Mouse (Mus musculus) liver, embryonic 14.5 days (tissue): ENCODE measurements at regions not wholly inside any gene's neighbourhood (a gene's known extent, or its start where the extent isn't known, plus 50 kb on each side); places are given as distances from the start of the nearest gene placed in this dataset.

Experiments
- CTCF ChIP-seq: IDR thresholded peaks from 2 replicates; pipeline ENCODE4 v1.5.1; 2016; ENCODE audit warnings: antibody characterized with exemption, low read depth, control low read depth
- EP300 ChIP-seq: IDR thresholded peaks from 2 replicates; pipeline ENCODE4 v1.6.1; 2016; ENCODE audit warnings: antibody characterized with exemption, low read depth

- TF ChIP-seq CTCF (no peak), EP300 (no peak)
Observed at GRCm38 (mm10) chr12:70553866-70554265, 101.0 kb downstream of the Tmx1 start.
